In the genomic region with DNA sequence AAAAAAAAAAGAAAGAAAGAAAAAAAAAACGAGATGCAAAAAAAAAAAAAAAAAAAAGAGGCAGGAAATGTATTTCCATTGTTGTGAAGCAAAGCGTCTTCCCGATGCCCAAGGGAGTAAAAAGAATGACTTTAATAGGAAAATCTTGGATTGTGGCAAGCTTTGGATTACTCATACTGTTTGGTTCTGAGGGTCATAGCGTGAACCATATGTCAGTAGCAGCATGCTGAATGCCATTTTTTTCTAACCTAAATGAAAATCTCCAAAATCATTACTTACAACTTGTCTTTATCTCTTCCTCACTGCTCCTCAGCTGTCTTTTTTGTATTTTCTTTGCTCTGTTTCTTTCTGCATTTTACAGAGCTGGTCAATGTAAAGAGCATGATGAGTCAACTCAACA, we compare ENCODE assay signal across 18 mouse cellular contexts.
DNase-seq lines count a peak whose midpoint lies in the region; ATAC-seq and TF ChIP-seq lines count a peak whose summit lies in the region.
"Had no signal": no experiment of that assay in that cellular context is flagged by ENCODE, and none has a peak within 500 bp of the region (broad histone marks: within the 10 kb centered on the region; RNA-seq: fewer than 3 reads in every experiment).

No protein-coding gene starts in this region.

- H3K27ac ChIP-seq in embryonic facial prominence, embryonic 14.5 days (replicated peaks; ENCODE audit: low read depth, low read length) = no peak overlapping the region
- H3K27ac ChIP-seq in embryonic facial prominence, embryonic 10.5 days (replicated peaks) = no peak overlapping the region
- H3K27ac ChIP-seq in MEL (ENCODE audit: control insufficient read depth, low read depth, low read length) = no peak overlapping the region
- no peak overlapping the region for H3K27ac ChIP-seq in midbrain, embryonic 16.5 days (ENCODE audit: low read length)
- H3K27ac ChIP-seq: forebrain, embryonic 15.5 days; heart, embryonic 13.5 days; hindbrain, embryonic 12.5 days had no signal

- no peak overlapping the region for H3K9ac ChIP-seq in embryonic facial prominence, embryonic 14.5 days (ENCODE audit: low read depth, low read length)
- H3K9ac ChIP-seq in MEL (ENCODE audit: control insufficient read depth, low read depth, low read length, poor library complexity, severe bottlenecking) = no peak overlapping the region
- H3K9ac ChIP-seq in midbrain, embryonic 16.5 days (ENCODE audit: low read depth, low read length) = no peak overlapping the region
- H3K9ac ChIP-seq: forebrain, embryonic 15.5 days; heart, embryonic 13.5 days; hindbrain, embryonic 12.5 days had no signal

- no peaks in the 10 kb centered on the region for H3K27me3 ChIP-seq in embryonic facial prominence, embryonic 14.5 days (replicated peaks; ENCODE audit: control insufficient read depth, insufficient read depth, low read length)
- H3K27me3 ChIP-seq in embryonic facial prominence, embryonic 10.5 days (replicated peaks; ENCODE audit: low read depth, poor library complexity, severe bottlenecking) = no peaks in the 10 kb centered on the region
- no peaks in the 10 kb centered on the region for H3K27me3 ChIP-seq in MEL (ENCODE audit: control insufficient read depth in 1 of 2, insufficient read depth in 2 of 2, low read length in 2 of 2)
- no peaks in the 10 kb centered on the region for H3K27me3 ChIP-seq in midbrain, embryonic 16.5 days (ENCODE audit: control insufficient read depth, insufficient read depth, low read depth, low read length)
- H3K27me3 ChIP-seq: forebrain, embryonic 15.5 days; heart, embryonic 13.5 days; hindbrain, embryonic 12.5 days had no signal

- no peak for TF ChIP-seq RAD21 in MEL (IDR thresholded peaks at IDR 0.05; ENCODE audit: low read depth, low read length)

- TF ChIP-seq CTCF in MEL (IDR thresholded peaks at IDR 0.05 in 2 of 3, conservative IDR thresholded peaks at IDR 0.05 in 1 of 3; ENCODE audit: control insufficient read depth in 1 of 3, insufficient read depth in 1 of 3, low read depth in 2 of 3, low read length in 3 of 3, poor library complexity in 1 of 3, severe bottlenecking in 1 of 3) = no peak

- H3K4me2 ChIP-seq in embryonic facial prominence, embryonic 14.5 days (ENCODE audit: low read depth, low read length) = no peak overlapping the region
- H3K4me2 ChIP-seq in midbrain, embryonic 16.5 days (ENCODE audit: low read length) = no peak overlapping the region
- H3K4me2 ChIP-seq: forebrain, embryonic 15.5 days; heart, embryonic 13.5 days; hindbrain, embryonic 12.5 days had no signal

- no peak for TF ChIP-seq POLR2A in MEL (IDR thresholded peaks at IDR 0.05; ENCODE audit: control insufficient read depth in 1 of 2, insufficient read depth in 1 of 2, low read depth in 1 of 2, low read length in 2 of 2, poor library complexity in 1 of 2)

- H3K79me2 ChIP-seq in MEL (ENCODE audit: control insufficient read depth, insufficient read depth, low read length, poor library complexity) = no peaks in the 10 kb centered on the region

- H3K4me1 ChIP-seq in embryonic facial prominence, embryonic 14.5 days (ENCODE audit: control insufficient read depth, insufficient read depth, low read length) = no peaks in the 10 kb centered on the region
- H3K4me1 ChIP-seq in embryonic facial prominence, embryonic 10.5 days = no peaks in the 10 kb centered on the region
- H3K4me1 ChIP-seq in MEL (ENCODE audit: control insufficient read depth in 1 of 2, insufficient read depth in 2 of 2, low read length in 2 of 2) = peaks cover 0 to 4% of the 10 kb centered on the region in 2 experiments; a peak in 1 of 4 replicates
- no peaks in the 10 kb centered on the region for H3K4me1 ChIP-seq in midbrain, embryonic 16.5 days (ENCODE audit: control insufficient read depth, insufficient read depth, low read length)
- H3K4me1 ChIP-seq: forebrain, embryonic 15.5 days; hindbrain, embryonic 12.5 days had no signal

- 54% methylated on average over 4 of the region's 4 CpGs for WGBS in embryonic facial prominence, embryonic 14.5 days
- 71% methylated on average over 4 of the region's 4 CpGs for WGBS in embryonic facial prominence, embryonic 10.5 days
- WGBS in midbrain, embryonic 16.5 days = 64% methylated on average over 4 of the region's 4 CpGs

- DNase-seq in embryonic facial prominence, embryonic 14.5 days (ENCODE audit: low spot score) = peak; percentile 6
- no peak for DNase-seq in embryonic facial prominence, embryonic 10.5 days (ENCODE audit: low spot score)
- no peak for DNase-seq in MEL (ENCODE audit: low read depth, low spot score)
- DNase-seq in cerebellum, adult 18-20 months = peak; percentile 13 to 16
- no peak for DNase-seq in layer of hippocampus, postnatal 36 days
- DNase-seq: adrenal gland, postnatal 14 days; gastrocnemius, postnatal 14 days; heart, postnatal 36 days; kidney, adult 11 months; kidney, adult 9 months had no signal

- H3K36me3 ChIP-seq in embryonic facial prominence, embryonic 14.5 days (ENCODE audit: control insufficient read depth, insufficient read depth, low read length) = no peaks in the 10 kb centered on the region
- no peaks in the 10 kb centered on the region for H3K36me3 ChIP-seq in embryonic facial prominence, embryonic 10.5 days (replicated peaks)
- peaks cover 0 to 3% of the 10 kb centered on the region in 2 experiments; a peak in 1 of 4 replicates for H3K36me3 ChIP-seq in MEL (ENCODE audit: control insufficient read depth in 1 of 2, insufficient read depth in 2 of 2, low read length in 2 of 2)
- no peaks in the 10 kb centered on the region for H3K36me3 ChIP-seq in midbrain, embryonic 16.5 days (ENCODE audit: control insufficient read depth, insufficient read depth, low read length)
- H3K36me3 ChIP-seq: forebrain, embryonic 15.5 days; G1E; heart, embryonic 13.5 days; hindbrain, embryonic 12.5 days had no signal

- no peak overlapping the region for H3K4me3 ChIP-seq in embryonic facial prominence, embryonic 14.5 days (ENCODE audit: low read depth, low read length)
- no peak overlapping the region for H3K4me3 ChIP-seq in embryonic facial prominence, embryonic 10.5 days
- no peak overlapping the region for H3K4me3 ChIP-seq in MEL (ENCODE audit: control insufficient read depth in 1 of 2, insufficient read depth in 1 of 2, low read depth in 2 of 2, low read length in 2 of 2)
- H3K4me3 ChIP-seq in midbrain, embryonic 16.5 days (ENCODE audit: low read depth, low read length) = no peak overlapping the region
- H3K4me3 ChIP-seq: forebrain, embryonic 15.5 days; heart, embryonic 13.5 days; hindbrain, embryonic 12.5 days had no signal

- no peaks in the 10 kb centered on the region for H3K9me3 ChIP-seq in embryonic facial prominence, embryonic 14.5 days (ENCODE audit: control insufficient read depth, low read length)
- H3K9me3 ChIP-seq in embryonic facial prominence, embryonic 10.5 days = no peaks in the 10 kb centered on the region
- no peaks in the 10 kb centered on the region for H3K9me3 ChIP-seq in MEL (replicated peaks; ENCODE audit: insufficient read depth, low read length)
- no peaks in the 10 kb centered on the region for H3K9me3 ChIP-seq in midbrain, embryonic 16.5 days (replicated peaks; ENCODE audit: control insufficient read depth, low read length, poor library complexity, severe bottlenecking)
- H3K9me3 ChIP-seq: forebrain, embryonic 15.5 days; G1E; heart, embryonic 13.5 days; hindbrain, embryonic 12.5 days had no signal

- no peak for ATAC-seq in embryonic facial prominence, embryonic 14.5 days (ENCODE audit: low read depth)
- no peak for ATAC-seq in midbrain, embryonic 16.5 days
- ATAC-seq: CD4-positive, CD25-positive, alpha-beta regulatory T cell, adult 4 months; forebrain, embryonic 15.5 days; hindbrain, embryonic 16.5 days; inflammation-experienced regulatory T-cells, adult 6 months had no signal

- TF ChIP-seq EP300 in MEL (IDR thresholded peaks at IDR 0.05; ENCODE audit: low read depth in 1 of 2, low read length in 2 of 2) = no peak

TF ChIP-seq in MEL, 35 proteins besides CTCF, POLR2A, EP300 and RAD21:
- TF ChIP-seq ZNF384 (IDR thresholded peaks at IDR 0.05; ENCODE audit: low read depth, low read length) (peak; percentile 36; the same call in 1 of the 2 replicates), USF2 (IDR thresholded peaks at IDR 0.05; ENCODE audit: borderline replicate concordance in 1 of 2, insufficient read depth in 1 of 2, low read depth in 1 of 2, low read length in 2 of 2) (no peak)

Comparison
In these comparisons a context has a peak if more than half of its experiments do, and no peak if none do; other contexts are left out.
1. DNase-seq: peak in embryonic facial prominence, embryonic 14.5 days (single experiment) and cerebellum, adult 18-20 months (2 of 2); none in embryonic facial prominence, embryonic 10.5 days (single experiment), MEL (single experiment) and layer of hippocampus, postnatal 36 days (0 of 2).